Mouse (Mus musculus) cerebellum, adult 2 months (tissue): ENCODE measurements around the gene Stoml3. TPM values are rescaled to one million over a fixed set of nuclear protein-coding genes. Genes with fewer than 3 reads are reported as not detected.

Experiments
- DNase-seq, 2 experiments: peaks; one replicate each; pipeline ENCODE4 v3.0.0; 2021
- H3K27ac ChIP-seq: fragments of 200-500 bp; 2 replicates; pipeline ENCODE4 v1.5.1; 2012; ENCODE audit warnings: low read length, control low read depth, inconsistent platforms; ENCODE audit not compliant: insufficient read depth
- H3K27me3 ChIP-seq: fragments of 200-500 bp; 2 replicates; pipeline ENCODE4 v1.6.1; 2012; ENCODE audit warnings: inconsistent platforms, mild to moderate bottlenecking, low read length, moderate library complexity; ENCODE audit not compliant: control insufficient read depth, insufficient read depth
- H3K4me1 ChIP-seq: fragments of 200-500 bp; 2 replicates; pipeline ENCODE4 v1.6.1; 2011; ENCODE audit warnings: low read length; ENCODE audit not compliant: control insufficient read depth, insufficient read depth
- H3K4me3 ChIP-seq: fragments of 200-500 bp; replicated peaks from 2 replicates; pipeline ENCODE3; 2011; ENCODE audit warnings: mild to moderate bottlenecking, low read depth, low read length, control low read depth; ENCODE audit not compliant: insufficient read depth
- CTCF ChIP-seq: fragments of 200-500 bp; IDR thresholded peaks from 2 replicates; pipeline ENCODE4 v1.5.1; 2011; ENCODE audit warnings: low read depth, mild to moderate bottlenecking, control low read depth, low read length, moderate library complexity, borderline replicate concordance; ENCODE audit not compliant: insufficient read depth
- POLR2A ChIP-seq: fragments of 200-500 bp; IDR thresholded peaks from 2 replicates; pipeline ENCODE4 v1.6.1; 2011; ENCODE audit warnings: low read length, control low read depth, borderline replicate concordance; ENCODE audit not compliant: insufficient read depth
- WGBS: fragments of 180-500 bp; shearing (Covaris S2); methylation state at CpG from one replicate; pipeline ENCODE4 v1.1.7; 2018; 5-methylcytosine and 5-hydroxymethylcytosine counted together
- polyA plus RNA-seq: library from polyadenylated mRNA; depleted of rRNA; stranded (reverse); fragments of >200 nt; gene quantifications from 2 replicates; pipeline ENCODE4 v1.2.3, GENCODE M21; 2012

The Stoml3 gene
- polyA plus RNA-seq, 1 experiment: 0.52 TPM

DNA sequence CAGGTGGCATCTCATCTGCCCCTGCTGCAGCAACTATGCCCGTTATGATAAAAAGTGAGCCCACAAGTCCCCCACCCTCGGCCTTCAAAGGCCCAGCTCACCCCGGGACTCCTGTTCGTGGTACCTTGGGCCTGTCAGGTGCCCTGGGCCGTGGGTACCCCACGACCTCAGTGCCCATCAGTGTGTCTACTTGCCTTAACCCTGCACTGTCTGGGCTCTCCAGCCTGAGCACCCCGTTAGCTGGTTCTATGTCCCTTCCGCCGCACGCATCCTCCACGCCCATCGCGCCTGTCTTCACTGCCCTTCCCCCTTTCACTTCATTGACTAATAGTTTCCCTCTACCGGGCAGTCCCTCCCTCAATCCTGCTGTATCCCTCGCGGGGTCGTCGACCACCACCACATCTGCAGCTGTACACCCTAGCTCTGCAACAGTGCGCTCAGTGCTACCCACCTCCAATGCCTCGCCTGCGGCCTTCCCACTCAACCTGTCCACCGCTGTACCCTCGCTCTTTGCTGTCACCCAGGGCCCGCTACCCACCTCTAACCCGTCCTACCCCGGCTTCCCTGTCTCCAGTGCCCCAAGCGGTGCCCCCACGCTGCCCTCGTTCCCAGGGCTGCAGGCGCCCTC lies 9.9 kb upstream of the Stoml3 start:
- H3K27ac ChIP-seq: no peak overlapping the region
- H3K4me3 ChIP-seq: no peak overlapping the region
- H3K4me1 ChIP-seq: peaks cover 10% of the 10 kb centered on the region
- 94% methylated on average over 30 of the region's 30 CpGs for WGBS
- no peak for TF ChIP-seq CTCF
- TF ChIP-seq POLR2A: no peak
- no peak for DNase-seq
- H3K27me3 ChIP-seq: no peaks in the 10 kb centered on the region

DNA sequence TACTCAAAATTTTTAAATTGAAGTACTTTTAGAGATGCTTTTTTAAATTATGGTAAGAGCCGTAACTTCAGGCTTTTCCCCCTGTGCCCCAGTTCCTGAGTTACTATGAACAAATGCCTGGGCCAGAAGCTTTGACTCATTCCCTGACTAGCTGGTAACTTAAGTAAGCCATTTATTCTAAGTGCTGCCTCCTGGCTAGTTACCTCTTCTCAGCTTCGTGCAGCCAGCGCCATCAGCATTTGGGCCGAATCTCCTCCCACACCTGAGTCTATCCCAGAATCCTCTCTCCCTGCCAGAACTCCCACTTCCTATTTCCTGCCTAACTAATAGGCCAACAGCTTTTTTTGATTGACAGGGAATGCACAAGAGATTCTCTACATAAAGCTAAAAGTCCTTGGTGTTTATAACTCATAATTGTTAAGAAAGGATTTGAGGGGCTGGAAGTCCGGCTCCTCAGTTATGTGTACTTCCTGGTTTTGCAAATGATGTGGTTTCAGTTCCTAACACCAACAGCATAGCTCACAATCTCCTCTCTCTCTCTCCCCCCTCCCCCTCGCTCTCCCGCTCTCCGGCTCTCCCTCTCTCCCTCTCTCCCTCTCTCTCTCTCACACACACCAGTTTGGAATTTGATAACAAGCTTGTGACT lies 4.9 kb upstream of the Stoml3 start:
- WGBS: 92% methylated on average over 8 of the region's 8 CpGs
- Histone ChIP-seq H3K27ac (no peak overlapping the region), H3K4me1 (no peaks in the 10 kb centered on the region), H3K4me3 (no peak overlapping the region), H3K27me3 (no peaks in the 10 kb centered on the region; the same call in 1 of the 2 replicates)
- no peak for DNase-seq
- no peak for TF ChIP-seq POLR2A
- TF ChIP-seq CTCF: no peak

DNA sequence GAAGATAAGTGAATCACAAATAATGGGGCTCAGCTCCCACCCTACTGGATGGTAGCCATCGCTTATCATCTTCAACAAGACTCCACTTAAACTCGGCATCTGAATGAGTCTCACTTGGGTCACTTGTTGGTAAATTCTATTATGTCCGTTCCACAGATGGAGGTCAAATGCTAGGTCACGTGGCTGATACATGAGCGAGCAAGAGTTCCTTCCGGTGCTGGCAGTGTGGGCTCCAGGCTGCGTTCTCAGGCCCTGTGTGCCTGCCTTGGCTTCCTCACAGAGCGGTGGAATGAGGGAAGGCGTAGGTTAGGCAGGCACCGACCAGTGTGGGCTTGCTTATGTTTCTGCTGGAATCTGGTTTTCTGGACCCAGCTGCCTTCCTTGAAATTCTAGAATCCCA lies 1.9 kb upstream of the Stoml3 start:
- Histone ChIP-seq H3K27ac (no peak overlapping the region), H3K4me1 (no peaks in the 10 kb centered on the region), H3K27me3 (no peaks in the 10 kb centered on the region; the same call in 1 of the 2 replicates), H3K4me3 (no peak overlapping the region)
- DNase-seq: no peak
- TF ChIP-seq CTCF (no peak), POLR2A (no peak)
- WGBS: 76% methylated on average over 10 of the region's 10 CpGs

DNA sequence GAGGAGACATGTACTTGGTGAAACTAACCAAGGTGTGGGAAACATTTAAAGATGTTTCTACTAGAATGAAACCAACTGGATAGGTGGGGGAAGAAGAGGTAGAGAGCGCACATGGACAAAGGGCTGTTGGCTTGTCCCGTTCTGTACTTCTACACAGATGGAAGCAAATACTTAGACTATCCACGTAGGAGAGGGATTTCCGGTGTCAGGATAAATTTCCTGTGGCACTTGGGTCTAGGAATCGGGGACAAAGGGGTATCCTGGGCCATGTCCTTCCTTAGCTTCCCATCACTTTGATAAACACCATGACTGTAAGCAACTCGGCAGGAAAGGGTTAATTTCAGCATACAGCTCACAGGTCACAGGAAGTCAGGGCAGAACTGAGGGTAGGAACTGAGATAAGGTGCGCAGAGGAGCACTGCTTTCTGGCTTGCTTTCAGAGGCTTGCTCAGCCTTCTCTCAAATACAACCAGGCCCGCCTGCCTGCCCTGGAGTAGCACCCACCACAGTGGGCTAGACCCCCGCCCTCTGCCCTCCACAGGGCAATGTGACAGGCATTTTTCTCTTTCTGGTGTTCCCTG lies 1.4 kb upstream of the Stoml3 start:
- 83% methylated on average over 9 of the region's 9 CpGs for WGBS
- Histone ChIP-seq H3K27ac (no peak overlapping the region), H3K4me1 (no peaks in the 10 kb centered on the region), H3K4me3 (no peak overlapping the region), H3K27me3 (no peaks in the 10 kb centered on the region; the same call in 1 of the 2 replicates)
- no peak for TF ChIP-seq CTCF
- no peak for TF ChIP-seq POLR2A
- no peak for DNase-seq

DNA sequence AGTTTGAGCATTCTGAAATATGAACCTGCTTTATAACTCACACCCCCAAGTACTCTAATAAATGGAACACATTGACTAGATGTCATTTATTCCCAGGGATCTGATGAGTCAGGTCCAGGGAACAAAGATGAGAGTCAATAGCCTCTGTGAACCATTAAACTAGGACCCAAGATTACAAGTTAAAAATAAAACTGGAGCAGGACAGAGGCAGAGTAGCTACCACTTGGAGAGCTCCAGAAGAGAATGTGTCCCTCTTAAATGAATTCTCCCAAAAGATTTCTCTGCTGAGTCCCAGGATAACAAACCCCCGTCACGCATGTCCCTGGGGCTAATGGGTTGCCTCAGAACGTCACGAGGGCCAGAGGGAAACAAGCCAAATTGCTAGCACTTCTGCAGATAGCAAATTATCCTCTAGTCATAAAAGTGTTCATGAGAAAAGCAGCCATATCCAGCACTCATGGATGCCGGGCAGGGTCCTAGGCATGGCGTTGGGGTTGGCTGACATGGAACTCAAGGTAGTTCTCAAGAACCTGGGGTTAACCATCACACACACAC lies 10.0 kb downstream of the Stoml3 start:
- H3K27me3 ChIP-seq: no peaks in the 10 kb centered on the region
- no peak for TF ChIP-seq POLR2A
- no peak for TF ChIP-seq CTCF
- H3K27ac ChIP-seq: no peak overlapping the region
- H3K4me1 ChIP-seq: no peaks in the 10 kb centered on the region
- whole genome bisulfite sequencing: 64% methylated on average over 6 of the region's 6 CpGs
- DNase-seq: no peak
- no peak overlapping the region for H3K4me3 ChIP-seq

DNA sequence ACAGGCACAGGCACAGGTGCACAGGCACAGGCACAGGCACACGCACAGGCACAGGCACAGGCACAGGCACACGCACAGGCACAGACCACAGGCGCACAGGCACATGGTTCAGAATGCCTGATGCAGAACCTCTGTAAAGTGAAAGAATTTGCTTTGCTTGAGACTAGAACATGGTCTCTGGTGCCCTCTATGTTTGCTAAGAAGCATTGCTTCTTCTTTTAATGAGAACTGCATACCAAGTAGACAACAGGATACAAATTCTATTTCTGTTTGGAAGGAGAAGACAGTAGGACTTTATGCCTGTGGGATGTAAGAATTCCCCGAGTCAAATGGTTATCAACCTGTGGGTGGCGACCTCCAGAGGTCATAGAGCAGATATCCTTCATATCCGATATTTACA lies 14.0 kb downstream of the Stoml3 start:
- WGBS: 51% methylated on average over 6 of the region's 6 CpGs
- TF ChIP-seq CTCF (peak; percentile 47; the same call in 1 of the 2 replicates), POLR2A (no peak)
- Histone ChIP-seq H3K4me1 (no peaks in the 10 kb centered on the region), H3K27ac (no peak overlapping the region), H3K4me3 (no peak overlapping the region), H3K27me3 (no peaks in the 10 kb centered on the region)
- DNase-seq: no peak

DNA sequence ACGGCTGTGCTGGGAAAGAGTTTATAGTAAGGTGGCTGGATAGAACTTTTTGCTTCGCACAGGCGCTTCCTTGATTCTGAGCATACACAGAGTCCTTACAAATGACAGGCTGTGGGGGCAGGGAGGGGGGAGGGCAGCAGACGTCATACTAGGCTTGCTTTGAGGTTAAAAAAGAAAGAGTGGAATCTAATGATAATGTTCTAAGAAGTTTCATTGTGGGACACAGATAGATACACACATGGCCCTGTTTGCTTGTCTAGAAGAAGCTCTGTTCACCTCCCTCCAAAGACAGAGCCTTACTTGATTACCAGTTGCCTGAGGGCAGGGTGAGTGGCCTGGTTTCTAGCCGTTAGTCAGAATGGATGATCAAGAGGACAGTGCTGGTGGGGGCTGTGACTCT lies 24.6 kb downstream of the Stoml3 start:
- WGBS: 81% methylated on average over 5 of the region's 5 CpGs
- H3K4me3 ChIP-seq: no peak overlapping the region
- no peak overlapping the region for H3K27ac ChIP-seq
- no peak for TF ChIP-seq POLR2A
- TF ChIP-seq CTCF: no peak
- DNase-seq: no peak
- H3K4me1 ChIP-seq: no peaks in the 10 kb centered on the region
- H3K27me3 ChIP-seq: no peaks in the 10 kb centered on the region
